Mouse (Mus musculus) kidney, adult 2 months (tissue): Measurements from ENCODE around the gene Ssc5d.

ENCODE experiments used
- CTCF ChIP-seq: fragments of 200-500 bp; conservative IDR thresholded peaks from 2 replicates; pipeline ENCODE4 v1.5.1; 2011; ENCODE audit warnings: low read depth, mild to moderate bottlenecking, control low read depth, low read length, moderate library complexity, mixed read lengths; ENCODE audit not compliant: insufficient read depth, insufficient read length
- POLR2A ChIP-seq: fragments of 200-500 bp; IDR thresholded peaks from one replicate; pipeline ENCODE4 v1.6.1; 2011; ENCODE audit warnings: low read depth, low read length, control low read depth

- TF ChIP-seq CTCF: no peak
- no peak for TF ChIP-seq POLR2A
These were observed 13.3 kb upstream of the Ssc5d start for GRCm38 (mm10) chr7:4912248-4912647.
